Mouse (Mus musculus): ENCODE results near the gene Ppib. TPM values are rescaled to one million over a fixed set of nuclear protein-coding genes. Genes with fewer than 3 reads are reported as not detected.

Ppib gene
- polyA plus RNA-seq, 1 experiment, result 117 TPM

GRCm38 (mm10) chr9:66061656-66062055 lies 1.6 kb downstream of the Ppib start:
- DNase-seq (ENCODE audit: low read depth in 1 of 2, low spot score in 2 of 2), result no peak
- no peak overlapping the region for H3K4me3 ChIP-seq (ENCODE audit: extremely low read depth, insufficient read depth, insufficient read length)

GRCm38 (mm10) chr9:66063446-66063845 lies 3.4 kb downstream of the Ppib start:
- Histone ChIP-seq H3K36me3 (ENCODE audit: control insufficient read depth, insufficient read depth, low read length) (peaks cover 41% of the 10 kb centered on the region), H3K27ac (ENCODE audit: insufficient read depth, low read length) (no peak overlapping the region), H3K4me1 (ENCODE audit: control insufficient read depth, insufficient read depth, insufficient read length) (peaks cover 3% of the 10 kb centered on the region), H3K27me3 (ENCODE audit: control insufficient read depth, insufficient read depth, low read length) (no peaks in the 10 kb centered on the region), H3K4me3 (ENCODE audit: extremely low read depth, insufficient read depth, insufficient read length) (no peak overlapping the region)
- no peak for TF ChIP-seq CTCF (IDR thresholded peaks at IDR 0.05; ENCODE audit: extremely low read depth, insufficient read depth, insufficient read length, insufficient replicate concordance)
- no peak for TF ChIP-seq POLR2A (IDR thresholded peaks at IDR 0.05; ENCODE audit: low read depth, low read length)
- no peak for DNase-seq (ENCODE audit: low read depth in 1 of 2, low spot score in 2 of 2)
- 90% methylated on average over 3 of the region's 3 CpGs for WGBS

More at GRCm38 (mm10) chr9:66061656-66062055, 1.6 kb downstream of the Ppib start:
- Histone ChIP-seq H3K4me1 (ENCODE audit: control insufficient read depth, insufficient read depth, insufficient read length) (peaks cover 3% of the 10 kb centered on the region), H3K27me3 (ENCODE audit: control insufficient read depth, insufficient read depth, low read length) (no peaks in the 10 kb centered on the region), H3K36me3 (ENCODE audit: control insufficient read depth, insufficient read depth, low read length) (peaks cover 33% of the 10 kb centered on the region), H3K27ac (ENCODE audit: insufficient read depth, low read length) (no peak overlapping the region)
- 93% methylated on average over 3 of the region's 3 CpGs for WGBS
- TF ChIP-seq POLR2A (IDR thresholded peaks at IDR 0.05; ENCODE audit: low read depth, low read length), result no peak
- TF ChIP-seq CTCF (IDR thresholded peaks at IDR 0.05; ENCODE audit: extremely low read depth, insufficient read depth, insufficient read length, insufficient replicate concordance), result no peak

GRCm38 (mm10) chr9:66064316-66064715 lies 4.3 kb downstream of the Ppib start:
- Histone ChIP-seq H3K36me3 (ENCODE audit: control insufficient read depth, insufficient read depth, low read length) (peaks cover 41% of the 10 kb centered on the region), H3K4me1 (ENCODE audit: control insufficient read depth, insufficient read depth, insufficient read length) (peaks cover 8% of the 10 kb centered on the region), H3K27me3 (ENCODE audit: control insufficient read depth, insufficient read depth, low read length) (peaks cover 5% of the 10 kb centered on the region; the same call in 1 of the 2 replicates), H3K4me3 (ENCODE audit: extremely low read depth, insufficient read depth, insufficient read length) (no peak overlapping the region), H3K27ac (ENCODE audit: insufficient read depth, low read length) (no peak overlapping the region)
- TF ChIP-seq CTCF (IDR thresholded peaks at IDR 0.05; ENCODE audit: extremely low read depth, insufficient read depth, insufficient read length, insufficient replicate concordance) (no peak), POLR2A (IDR thresholded peaks at IDR 0.05; ENCODE audit: low read depth, low read length) (no peak)
- WGBS, result 97% methylated on average over 11 of the region's 11 CpGs
- DNase-seq (ENCODE audit: low read depth in 1 of 2, low spot score in 2 of 2), result no peak

GRCm38 (mm10) chr9:66066791-66067190 lies 6.8 kb downstream of the Ppib start:
- H3K27me3 ChIP-seq (ENCODE audit: control insufficient read depth, insufficient read depth, low read length), result peaks cover 11% of the 10 kb centered on the region
- DNase-seq (ENCODE audit: low read depth in 1 of 2, low spot score in 2 of 2), result no peak
- H3K4me1 ChIP-seq (ENCODE audit: control insufficient read depth, insufficient read depth, insufficient read length), result peaks cover 7% of the 10 kb centered on the region; the same call in 1 of the 2 replicates
- H3K36me3 ChIP-seq (ENCODE audit: control insufficient read depth, insufficient read depth, low read length), result peaks cover 41% of the 10 kb centered on the region
- no peak overlapping the region for H3K27ac ChIP-seq (ENCODE audit: insufficient read depth, low read length)
- WGBS, result 93% methylated on average over 3 of the region's 3 CpGs
- TF ChIP-seq POLR2A (IDR thresholded peaks at IDR 0.05; ENCODE audit: low read depth, low read length), result no peak
- H3K4me3 ChIP-seq (ENCODE audit: extremely low read depth, insufficient read depth, insufficient read length), result no peak overlapping the region

GRCm38 (mm10) chr9:66067542-66067941 lies 7.5 kb downstream of the Ppib start:
- WGBS, result 82% methylated on average over 5 of the region's 5 CpGs
- peak; percentile 39; the same call in 1 of the 2 replicates for TF ChIP-seq CTCF (IDR thresholded peaks at IDR 0.05; ENCODE audit: extremely low read depth, insufficient read depth, insufficient read length, insufficient replicate concordance)
- no peak for TF ChIP-seq POLR2A (IDR thresholded peaks at IDR 0.05; ENCODE audit: low read depth, low read length)
- Histone ChIP-seq H3K4me1 (ENCODE audit: control insufficient read depth, insufficient read depth, insufficient read length) (peaks cover 7% of the 10 kb centered on the region; the same call in 1 of the 2 replicates), H3K36me3 (ENCODE audit: control insufficient read depth, insufficient read depth, low read length) (peaks cover 39% of the 10 kb centered on the region), H3K4me3 (ENCODE audit: extremely low read depth, insufficient read depth, insufficient read length) (no peak overlapping the region), H3K27me3 (ENCODE audit: control insufficient read depth, insufficient read depth, low read length) (peaks cover 11% of the 10 kb centered on the region), H3K27ac (ENCODE audit: insufficient read depth, low read length) (no peak overlapping the region)
- peak in 1 of 2 experiments; percentile 24 for DNase-seq (ENCODE audit: low read depth in 1 of 2, low spot score in 2 of 2)

- TF ChIP-seq CTCF (IDR thresholded peaks at IDR 0.05; ENCODE audit: extremely low read depth, insufficient read depth, insufficient read length, insufficient replicate concordance) (no peak), POLR2A (IDR thresholded peaks at IDR 0.05; ENCODE audit: low read depth, low read length) (no peak)
- H3K4me1 ChIP-seq (ENCODE audit: control insufficient read depth, insufficient read depth, insufficient read length), result peaks cover 10% of the 10 kb centered on the region; the same call in 1 of the 2 replicates
- H3K27ac ChIP-seq (ENCODE audit: insufficient read depth, low read length), result no peak overlapping the region
- H3K27me3 ChIP-seq (ENCODE audit: control insufficient read depth, insufficient read depth, low read length), result peaks cover 11% of the 10 kb centered on the region
- WGBS, result 90% methylated on average over 4 of the region's 4 CpGs
- H3K4me3 ChIP-seq (ENCODE audit: extremely low read depth, insufficient read depth, insufficient read length), result no peak overlapping the region
- DNase-seq (ENCODE audit: low read depth in 1 of 2, low spot score in 2 of 2), result no peak
- H3K36me3 ChIP-seq (ENCODE audit: control insufficient read depth, insufficient read depth, low read length), result peaks cover 34% of the 10 kb centered on the region
These were observed 8.0 kb downstream of the Ppib start for GRCm38 (mm10) chr9:66068056-66068455.

GRCm38 (mm10) chr9:66068971-66069391 lies 9.0 kb downstream of the Ppib start:
- Histone ChIP-seq H3K27me3 (ENCODE audit: control insufficient read depth, insufficient read depth, low read length) (peaks cover 11% of the 10 kb centered on the region), H3K27ac (ENCODE audit: insufficient read depth, low read length) (no peak overlapping the region), H3K36me3 (ENCODE audit: control insufficient read depth, insufficient read depth, low read length) (peaks cover 30% of the 10 kb centered on the region), H3K4me1 (ENCODE audit: control insufficient read depth, insufficient read depth, insufficient read length) (peaks cover 12% of the 10 kb centered on the region; the same call in 1 of the 2 replicates), H3K4me3 (ENCODE audit: extremely low read depth, insufficient read depth, insufficient read length) (peak overlapping the region; percentile 55)
- no peak for DNase-seq (ENCODE audit: low read depth in 1 of 2, low spot score in 2 of 2)
- 2% methylated on average over 30 of the region's 30 CpGs for WGBS
- no peak for TF ChIP-seq CTCF (IDR thresholded peaks at IDR 0.05; ENCODE audit: extremely low read depth, insufficient read depth, insufficient read length, insufficient replicate concordance)
- no peak for TF ChIP-seq POLR2A (IDR thresholded peaks at IDR 0.05; ENCODE audit: low read depth, low read length)
